Mouse (Mus musculus): ENCODE measurements around the gene Rcvrn. TPM values are rescaled to one million over a fixed set of nuclear protein-coding genes. Genes with fewer than 3 reads are reported as not detected.

Rcvrn gene
- polyA plus RNA-seq, 1 experiment from 2014 or later, result not detected

GRCm38 (mm10) chr11:67681871-67682270 is 13.3 kb upstream of the Rcvrn start:
- Histone ChIP-seq H3K4me2 (ENCODE audit: low read length) (no peak overlapping the region), H3K9me3 (replicated peaks; ENCODE audit: control insufficient read depth, low read length) (no peaks in the 10 kb centered on the region), H3K27me3 (replicated peaks; ENCODE audit: control insufficient read depth, insufficient read depth, low read length) (no peaks in the 10 kb centered on the region), H3K4me1 (ENCODE audit: control insufficient read depth, insufficient read depth, low read length) (no peaks in the 10 kb centered on the region), H3K36me3 (ENCODE audit: control insufficient read depth, insufficient read depth, low read length) (no peaks in the 10 kb centered on the region), H3K9ac (ENCODE audit: low read length) (no peak overlapping the region), H3K27ac (ENCODE audit: low read depth, low read length) (no peak overlapping the region), H3K4me3 (ENCODE audit: low read depth, low read length) (no peak overlapping the region)
- no peak for ATAC-seq
- no peak for DNase-seq (ENCODE audit: low spot score)
- 85% methylated on average over 3 of the region's 3 CpGs for WGBS

GRCm38 (mm10) chr11:67686109-67686508 is 9.0 kb upstream of the Rcvrn start:
- no peaks in the 10 kb centered on the region for H3K27me3 ChIP-seq (replicated peaks; ENCODE audit: control insufficient read depth, insufficient read depth, low read length)
- H3K4me1 ChIP-seq (ENCODE audit: control insufficient read depth, insufficient read depth, low read length), result no peaks in the 10 kb centered on the region
- no peaks in the 10 kb centered on the region for H3K9me3 ChIP-seq (replicated peaks; ENCODE audit: control insufficient read depth, low read length)
- H3K4me3 ChIP-seq (ENCODE audit: low read depth, low read length), result no peak overlapping the region
- DNase-seq (ENCODE audit: low spot score), result peak; percentile 45
- H3K27ac ChIP-seq (ENCODE audit: low read depth, low read length), result no peak overlapping the region
- H3K36me3 ChIP-seq (ENCODE audit: control insufficient read depth, insufficient read depth, low read length), result no peaks in the 10 kb centered on the region
- no peak for ATAC-seq
- H3K9ac ChIP-seq (ENCODE audit: low read length), result no peak overlapping the region
- H3K4me2 ChIP-seq (ENCODE audit: low read length), result no peak overlapping the region
- WGBS, result 50% methylated on average over 2 of the region's 2 CpGs

- no peaks in the 10 kb centered on the region for H3K36me3 ChIP-seq (ENCODE audit: control insufficient read depth, insufficient read depth, low read length)
- 75% methylated on average over 4 of the region's 4 CpGs for WGBS
- H3K27me3 ChIP-seq (replicated peaks; ENCODE audit: control insufficient read depth, insufficient read depth, low read length), result no peaks in the 10 kb centered on the region
- no peak overlapping the region for H3K4me3 ChIP-seq (ENCODE audit: low read depth, low read length)
- no peaks in the 10 kb centered on the region for H3K4me1 ChIP-seq (ENCODE audit: control insufficient read depth, insufficient read depth, low read length)
- ATAC-seq (no peak), DNase-seq (ENCODE audit: low spot score) (peak; percentile 57)
- H3K27ac ChIP-seq (ENCODE audit: low read depth, low read length), result no peak overlapping the region
- H3K4me2 ChIP-seq (ENCODE audit: low read length), result no peak overlapping the region
- H3K9me3 ChIP-seq (replicated peaks; ENCODE audit: control insufficient read depth, low read length), result no peaks in the 10 kb centered on the region
- H3K9ac ChIP-seq (ENCODE audit: low read length), result no peak overlapping the region
Observed at GRCm38 (mm10) chr11:67712976-67713375, 17.9 kb downstream of the Rcvrn start.

- Histone ChIP-seq H3K36me3 (ENCODE audit: control insufficient read depth, insufficient read depth, low read length) (no peaks in the 10 kb centered on the region), H3K4me3 (ENCODE audit: low read depth, low read length) (no peak overlapping the region), H3K4me1 (ENCODE audit: control insufficient read depth, insufficient read depth, low read length) (no peaks in the 10 kb centered on the region), H3K9ac (ENCODE audit: low read length) (no peak overlapping the region), H3K27me3 (replicated peaks; ENCODE audit: control insufficient read depth, insufficient read depth, low read length) (no peaks in the 10 kb centered on the region), H3K27ac (ENCODE audit: low read depth, low read length) (no peak overlapping the region), H3K4me2 (ENCODE audit: low read length) (no peak overlapping the region), H3K9me3 (replicated peaks; ENCODE audit: control insufficient read depth, low read length) (no peaks in the 10 kb centered on the region)
- no peak for ATAC-seq
- no peak for DNase-seq (ENCODE audit: low spot score)
- WGBS, result 90% methylated on average over 4 of the region's 4 CpGs
Observed at GRCm38 (mm10) chr11:67715382-67715781, 20.3 kb downstream of the Rcvrn start.

- Histone ChIP-seq H3K36me3 (ENCODE audit: control insufficient read depth, insufficient read depth, low read length) (no peaks in the 10 kb centered on the region), H3K9me3 (replicated peaks; ENCODE audit: control insufficient read depth, low read length) (no peaks in the 10 kb centered on the region), H3K4me1 (ENCODE audit: control insufficient read depth, insufficient read depth, low read length) (no peaks in the 10 kb centered on the region), H3K27ac (ENCODE audit: low read depth, low read length) (no peak overlapping the region), H3K9ac (ENCODE audit: low read length) (no peak overlapping the region), H3K4me2 (ENCODE audit: low read length) (no peak overlapping the region), H3K4me3 (ENCODE audit: low read depth, low read length) (no peak overlapping the region), H3K27me3 (replicated peaks; ENCODE audit: control insufficient read depth, insufficient read depth, low read length) (no peaks in the 10 kb centered on the region)
- ATAC-seq (no peak), DNase-seq (ENCODE audit: low spot score) (no peak)
- WGBS, result 95% methylated on average over 5 of the region's 5 CpGs
Observed at GRCm38 (mm10) chr11:67721485-67721884, 26.4 kb downstream of the Rcvrn start.

GRCm38 (mm10) chr11:67722399-67723156 is 27.5 kb downstream of the Rcvrn start:
- Histone ChIP-seq H3K4me1 (ENCODE audit: control insufficient read depth, insufficient read depth, low read length) (no peaks in the 10 kb centered on the region), H3K4me2 (ENCODE audit: low read length) (no peak overlapping the region), H3K9me3 (replicated peaks; ENCODE audit: control insufficient read depth, low read length) (no peaks in the 10 kb centered on the region), H3K27ac (ENCODE audit: low read depth, low read length) (no peak overlapping the region), H3K27me3 (replicated peaks; ENCODE audit: control insufficient read depth, insufficient read depth, low read length) (no peaks in the 10 kb centered on the region), H3K9ac (ENCODE audit: low read length) (no peak overlapping the region), H3K36me3 (ENCODE audit: control insufficient read depth, insufficient read depth, low read length) (no peaks in the 10 kb centered on the region), H3K4me3 (ENCODE audit: low read depth, low read length) (no peak overlapping the region)
- WGBS, result 71% methylated on average over 7 of the region's 7 CpGs
- ATAC-seq (no peak), DNase-seq (ENCODE audit: low spot score) (no peak)

GRCm38 (mm10) chr11:67723231-67724013 is 28.3 kb downstream of the Rcvrn start:
- Histone ChIP-seq H3K4me3 (ENCODE audit: low read depth, low read length) (no peak overlapping the region), H3K27ac (ENCODE audit: low read depth, low read length) (no peak overlapping the region), H3K27me3 (replicated peaks; ENCODE audit: control insufficient read depth, insufficient read depth, low read length) (no peaks in the 10 kb centered on the region), H3K36me3 (ENCODE audit: control insufficient read depth, insufficient read depth, low read length) (no peaks in the 10 kb centered on the region), H3K4me2 (ENCODE audit: low read length) (no peak overlapping the region), H3K4me1 (ENCODE audit: control insufficient read depth, insufficient read depth, low read length) (no peaks in the 10 kb centered on the region), H3K9me3 (replicated peaks; ENCODE audit: control insufficient read depth, low read length) (no peaks in the 10 kb centered on the region), H3K9ac (ENCODE audit: low read length) (no peak overlapping the region)
- no peak for DNase-seq (ENCODE audit: low spot score)
- whole genome bisulfite sequencing, result 81% methylated on average over 8 of the region's 8 CpGs
- no peak for ATAC-seq

GRCm38 (mm10) chr11:67727095-67727494 is 32.0 kb downstream of the Rcvrn start:
- Histone ChIP-seq H3K27ac (ENCODE audit: low read depth, low read length) (no peak overlapping the region), H3K9me3 (replicated peaks; ENCODE audit: control insufficient read depth, low read length) (no peaks in the 10 kb centered on the region), H3K4me2 (ENCODE audit: low read length) (no peak overlapping the region), H3K27me3 (replicated peaks; ENCODE audit: control insufficient read depth, insufficient read depth, low read length) (no peaks in the 10 kb centered on the region), H3K4me3 (ENCODE audit: low read depth, low read length) (no peak overlapping the region), H3K36me3 (ENCODE audit: control insufficient read depth, insufficient read depth, low read length) (no peaks in the 10 kb centered on the region), H3K4me1 (ENCODE audit: control insufficient read depth, insufficient read depth, low read length) (no peaks in the 10 kb centered on the region), H3K9ac (ENCODE audit: low read length) (no peak overlapping the region)
- ATAC-seq (no peak), DNase-seq (ENCODE audit: low spot score) (no peak)
- 86% methylated on average over 6 of the region's 6 CpGs for WGBS

GRCm38 (mm10) chr11:67728726-67729125 is 33.6 kb downstream of the Rcvrn start:
- H3K36me3 ChIP-seq (ENCODE audit: control insufficient read depth, insufficient read depth, low read length), result no peaks in the 10 kb centered on the region
- no peak overlapping the region for H3K4me3 ChIP-seq (ENCODE audit: low read depth, low read length)
- no peak overlapping the region for H3K4me2 ChIP-seq (ENCODE audit: low read length)
- DNase-seq (ENCODE audit: low spot score), result no peak
- no peaks in the 10 kb centered on the region for H3K27me3 ChIP-seq (replicated peaks; ENCODE audit: control insufficient read depth, insufficient read depth, low read length)
- no peak overlapping the region for H3K9ac ChIP-seq (ENCODE audit: low read length)
- H3K9me3 ChIP-seq (replicated peaks; ENCODE audit: control insufficient read depth, low read length), result no peaks in the 10 kb centered on the region
- H3K27ac ChIP-seq (ENCODE audit: low read depth, low read length), result no peak overlapping the region
- ATAC-seq, result no peak
- H3K4me1 ChIP-seq (ENCODE audit: control insufficient read depth, insufficient read depth, low read length), result no peaks in the 10 kb centered on the region
